Mouse (Mus musculus): Measurements from ENCODE around the gene Adat1. TPM values are rescaled to one million over a fixed set of nuclear protein-coding genes. Genes with fewer than 3 reads are reported as not detected.
"Not testable (repeated sequence)": the region's sequence is repeated elsewhere in the genome, so short reads cannot be mapped to it uniquely, and the experiment has no call there.

Gene Adat1
- total RNA-seq, 2 experiments from 2014 or later = 5.3 to 6.1 TPM

GRCm38 (mm10) chr8:111940171-111941100, 51.7 kb downstream of the Adat1 start, which contains the start of gene Gabarapl2:
TSS of gene Gabarapl2 (plus strand) at chr8:111940703.
- peak; percentile 91 for ATAC-seq (replicated peaks; ENCODE audit: poor library complexity)

- peak; percentile 67 for ATAC-seq (replicated peaks; ENCODE audit: poor library complexity)
Measured at GRCm38 (mm10) chr8:111939516-111940142, 52.5 kb downstream of the Adat1 start.

- ATAC-seq (replicated peaks; ENCODE audit: poor library complexity) = not testable (repeated sequence)
Measured at GRCm38 (mm10) chr8:111938076-111938985, 53.8 kb downstream of the Adat1 start.

- no peak for ATAC-seq (replicated peaks; ENCODE audit: poor library complexity)
Measured at GRCm38 (mm10) chr8:111937184-111937583, 54.9 kb downstream of the Adat1 start.

GRCm38 (mm10) chr8:111934201-111934600, 57.9 kb downstream of the Adat1 start:
- ATAC-seq (replicated peaks; ENCODE audit: poor library complexity) = no peak

GRCm38 (mm10) chr8:111933348-111934076, 58.6 kb downstream of the Adat1 start, which contains the start of gene Tmem231:
TSS of gene Tmem231 (minus strand) at chr8:111933881.
- peak; percentile 97 for ATAC-seq (replicated peaks; ENCODE audit: poor library complexity)

- peak; percentile 68 for ATAC-seq (replicated peaks; ENCODE audit: poor library complexity)
Measured at GRCm38 (mm10) chr8:111932580-111933336, 59.3 kb downstream of the Adat1 start.

- no peak for ATAC-seq (replicated peaks; ENCODE audit: poor library complexity)
Measured at GRCm38 (mm10) chr8:111931721-111932120, 60.4 kb downstream of the Adat1 start.

- ATAC-seq (replicated peaks; ENCODE audit: poor library complexity) = peak; percentile 64
Measured at GRCm38 (mm10) chr8:111929648-111930344, 62.3 kb downstream of the Adat1 start.

GRCm38 (mm10) chr8:111924976-111925375, 67.1 kb downstream of the Adat1 start:
- peak; percentile 12; the same call in 1 of the 2 replicates for ATAC-seq (replicated peaks; ENCODE audit: poor library complexity)

- ATAC-seq (replicated peaks; ENCODE audit: poor library complexity) = peak; percentile 96
Measured at GRCm38 (mm10) chr8:111923383-111923804, 68.7 kb downstream of the Adat1 start.

GRCm38 (mm10) chr8:111920971-111921370, 71.1 kb downstream of the Adat1 start:
- ATAC-seq (replicated peaks; ENCODE audit: poor library complexity) = no peak

GRCm38 (mm10) chr8:111919663-111920062, 72.4 kb downstream of the Adat1 start:
- no peak for ATAC-seq (replicated peaks; ENCODE audit: poor library complexity)

Other genes starting within 250 kb of the Adat1 start
- gene Bcar1, start 248.5 kb downstream of the Adat1 start, total RNA-seq (2015) = 0.15 TPM in 1 of 2 replicates, not detected in the other
- gene Bcar1, start 248.5 kb downstream of the Adat1 start, total RNA-seq (2017) = not detected in 2 replicates
- gene Cfdp1, start 138.0 kb downstream of the Adat1 start, total RNA-seq (2015) = 147 and 168 TPM in 2 replicates
- 176 and 251 TPM in 2 replicates for gene Cfdp1, start 138.0 kb downstream of the Adat1 start, total RNA-seq (2017)
- 1.8 and 3.8 TPM in 2 replicates for gene Tmem170, start 115.6 kb downstream of the Adat1 start, total RNA-seq (2015)
- gene Tmem170, start 115.6 kb downstream of the Adat1 start, total RNA-seq (2017) = 0.78 and 0.87 TPM in 2 replicates
- not detected in 2 replicates for gene Chst5, start 81.9 kb downstream of the Adat1 start, total RNA-seq (2015)
- gene Chst5, start 81.9 kb downstream of the Adat1 start, total RNA-seq (2017) = not detected in 2 replicates
- gene Tmem231, start 58.4 kb downstream of the Adat1 start, total RNA-seq (2015) = 0.37 and 0.91 TPM in 2 replicates
- 0.68 and 0.79 TPM in 2 replicates for gene Tmem231, start 58.4 kb downstream of the Adat1 start, total RNA-seq (2017)
- gene Gabarapl2, start 51.6 kb downstream of the Adat1 start, total RNA-seq (2015) = 42.9 and 52.3 TPM in 2 replicates
- gene Gabarapl2, start 51.6 kb downstream of the Adat1 start, total RNA-seq (2017) = 28.1 and 28.3 TPM in 2 replicates
- gene Kars, start 19.0 kb upstream of the Adat1 start, total RNA-seq (2015) = 119 and 136 TPM in 2 replicates
- 185 and 190 TPM in 2 replicates for gene Kars, start 19.0 kb upstream of the Adat1 start, total RNA-seq (2017)
- 11.5 and 12.9 TPM in 2 replicates for gene Terf2ip, start 19.1 kb upstream of the Adat1 start, total RNA-seq (2015)
- 13.4 and 15.5 TPM in 2 replicates for gene Terf2ip, start 19.1 kb upstream of the Adat1 start, total RNA-seq (2017)
- gene Gm6793, start 22.7 kb upstream of the Adat1 start, total RNA-seq (2015) = 0.17 TPM in 1 of 2 replicates, not detected in the other
- gene Gm6793, start 22.7 kb upstream of the Adat1 start, total RNA-seq (2017) = 0.14 and 0.33 TPM in 2 replicates